Mouse (Mus musculus) cerebellum, postnatal 25 days (tissue): ENCODE data around the gene Mettl17.
A peak's percentile ranks its signal among the peaks of the same experiment; 100 is the strongest.

Experiments used
- DNase-seq, 2 experiments: peaks; one replicate each; pipeline ENCODE4 v3.0.0; 2021; ENCODE audit warnings: mixed read lengths in 2 of 2

Mettl17 gene

DNA sequence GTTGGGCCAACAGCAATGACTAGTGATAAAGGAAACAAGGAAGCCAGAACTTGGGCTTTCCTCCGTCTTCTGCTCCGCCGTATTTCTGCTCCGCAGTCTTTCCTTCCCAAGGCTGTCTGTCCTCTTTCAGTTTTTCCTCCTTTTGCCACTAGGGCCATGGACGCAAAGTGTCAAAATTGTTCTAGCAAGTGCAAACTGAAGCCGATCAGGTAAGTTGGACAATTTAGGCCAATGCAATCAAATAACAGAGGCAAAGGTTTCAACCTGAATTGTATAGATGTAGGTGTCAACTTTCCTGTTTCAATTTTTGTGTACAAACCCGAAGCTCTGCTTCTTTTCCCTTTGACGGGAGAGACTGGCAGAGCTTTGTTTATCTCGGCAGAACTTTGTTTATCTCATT is 45.3 kb downstream of the Mettl17 start:
- no peak for DNase-seq

DNA sequence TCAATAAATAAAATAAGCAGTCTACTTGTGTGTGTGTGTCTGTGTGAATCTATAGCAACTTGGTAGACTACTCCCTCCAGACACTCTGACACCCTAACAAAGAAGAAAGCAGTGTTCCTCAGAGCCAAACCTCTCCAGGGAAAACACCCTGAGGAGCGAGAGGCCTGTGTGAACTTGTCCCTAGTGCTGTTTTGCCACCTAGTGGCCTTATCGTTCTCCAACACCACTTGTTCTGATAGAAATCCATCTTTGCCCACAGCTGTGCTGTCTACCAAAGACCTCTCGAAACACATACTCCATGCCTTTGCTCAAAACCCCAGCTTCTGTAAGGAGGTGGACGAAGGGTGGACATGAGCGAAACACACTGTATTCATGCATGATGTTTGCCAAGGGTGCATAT is 46.2 kb downstream of the Mettl17 start:
- DNase-seq, result peak; percentile 32 to 69

DNA sequence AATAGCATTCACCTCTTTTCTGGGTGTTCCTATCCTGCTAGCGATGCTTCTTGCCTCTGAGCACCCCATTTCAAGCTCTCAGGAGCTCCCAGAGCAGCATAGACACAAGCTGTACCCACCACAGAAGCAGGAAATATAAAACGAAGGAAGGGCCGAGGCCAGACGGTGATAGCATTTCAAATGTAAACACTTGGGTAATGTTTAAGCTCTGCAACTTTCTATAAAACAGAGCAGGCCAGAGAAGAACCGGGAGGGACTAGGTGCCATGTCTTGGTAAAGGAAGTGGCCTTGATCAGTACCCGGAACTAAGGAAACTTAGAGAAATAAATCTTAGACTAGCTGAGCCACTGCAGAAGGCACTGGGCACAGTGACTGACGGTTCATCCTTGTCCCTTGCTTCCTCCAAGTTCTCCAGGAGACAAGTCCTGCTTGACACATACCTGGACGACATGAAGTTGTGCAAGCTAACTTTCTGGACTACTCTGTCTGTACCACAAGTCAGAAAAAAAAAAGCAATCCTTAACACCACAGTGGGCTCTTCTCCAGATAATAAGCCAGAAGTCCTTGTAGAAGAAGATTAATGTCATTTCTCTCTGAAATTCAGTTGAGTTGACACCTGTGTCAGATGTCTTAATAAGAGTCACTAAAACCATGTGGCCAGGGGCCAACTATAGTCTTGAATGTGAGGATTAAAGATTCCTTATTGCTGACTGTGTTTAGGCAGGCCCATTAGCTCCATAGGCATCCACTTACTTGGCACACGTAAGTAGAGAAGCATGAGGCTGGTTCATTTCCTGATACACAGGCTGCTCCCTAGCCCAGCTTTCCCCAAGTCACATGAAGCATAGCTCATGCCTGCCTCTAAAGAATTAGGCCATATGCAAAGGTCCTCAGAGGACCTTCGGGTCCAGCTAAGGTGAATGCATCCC is 47.7 kb downstream of the Mettl17 start:
- no peak for DNase-seq

DNA sequence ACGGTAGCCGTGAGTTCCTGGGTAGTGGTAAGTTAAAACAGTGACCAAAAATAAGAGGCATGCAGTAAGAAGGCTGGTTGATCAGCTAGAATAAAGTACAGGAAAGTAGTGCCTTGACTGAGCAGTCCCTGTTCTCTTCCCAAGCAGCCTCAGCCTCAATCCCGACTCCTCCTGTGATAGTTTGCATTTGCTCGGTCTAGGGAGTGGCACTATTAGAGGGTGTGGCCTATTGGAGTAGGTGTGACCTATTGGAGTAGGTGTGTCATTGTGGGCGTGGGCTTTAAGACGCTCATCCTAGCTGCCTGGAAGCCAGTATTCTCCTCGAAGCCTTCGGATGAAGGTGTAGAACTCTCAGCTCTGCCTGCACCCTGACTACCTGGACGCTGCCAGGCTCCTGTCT is 54.4 kb downstream of the Mettl17 start:
- no peak for DNase-seq

DNA sequence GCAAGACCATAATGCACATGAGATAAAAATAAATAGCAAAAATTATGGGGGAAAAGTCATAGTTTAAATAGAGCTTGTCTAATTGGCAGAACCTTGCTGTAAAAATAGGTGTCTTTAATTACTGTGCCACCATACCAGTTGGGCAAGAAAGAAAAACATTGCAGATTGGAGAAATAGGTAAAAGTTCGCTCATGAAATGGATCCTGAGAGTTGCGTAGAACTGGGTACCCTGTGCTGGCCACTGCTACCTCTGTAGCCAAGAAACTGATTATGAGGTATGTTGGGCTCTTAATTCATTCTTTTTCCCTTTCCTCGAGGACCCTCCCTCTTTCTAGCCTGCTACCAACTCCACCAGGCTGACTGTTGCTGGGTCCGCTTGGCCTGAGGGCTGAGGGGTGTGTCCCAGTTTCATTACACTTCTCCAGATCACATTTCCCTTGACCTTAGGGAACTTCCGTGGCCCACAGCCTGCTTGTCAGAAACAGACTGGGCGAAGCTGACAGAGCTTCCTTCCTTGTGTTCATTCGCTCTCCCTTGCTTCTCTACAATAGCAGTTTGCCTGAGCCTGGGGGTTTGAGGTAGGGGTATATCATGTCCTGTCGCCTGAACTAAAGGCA is 56.4 kb downstream of the Mettl17 start:
- DNase-seq, result no peak

DNA sequence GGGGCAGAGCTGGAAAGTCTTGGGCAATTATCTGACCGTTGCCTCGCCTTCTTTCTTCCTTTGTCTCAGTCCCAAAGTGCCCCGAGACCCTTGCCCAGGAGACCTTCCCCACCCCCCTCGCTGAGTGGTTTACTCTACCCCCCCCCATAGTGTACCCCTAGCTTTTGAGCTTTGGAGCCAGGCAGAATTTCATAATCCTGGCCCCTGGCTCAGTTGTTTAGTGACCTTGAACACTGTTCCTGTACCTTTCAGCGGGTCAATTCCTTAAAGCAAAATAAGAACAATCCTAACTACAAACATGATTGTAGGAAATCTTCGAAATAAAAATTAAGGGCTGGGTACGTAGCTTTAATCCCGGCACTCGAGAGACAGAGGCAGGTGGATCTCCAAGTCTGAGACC is 56.9 kb downstream of the Mettl17 start:
- DNase-seq, result no peak

DNA sequence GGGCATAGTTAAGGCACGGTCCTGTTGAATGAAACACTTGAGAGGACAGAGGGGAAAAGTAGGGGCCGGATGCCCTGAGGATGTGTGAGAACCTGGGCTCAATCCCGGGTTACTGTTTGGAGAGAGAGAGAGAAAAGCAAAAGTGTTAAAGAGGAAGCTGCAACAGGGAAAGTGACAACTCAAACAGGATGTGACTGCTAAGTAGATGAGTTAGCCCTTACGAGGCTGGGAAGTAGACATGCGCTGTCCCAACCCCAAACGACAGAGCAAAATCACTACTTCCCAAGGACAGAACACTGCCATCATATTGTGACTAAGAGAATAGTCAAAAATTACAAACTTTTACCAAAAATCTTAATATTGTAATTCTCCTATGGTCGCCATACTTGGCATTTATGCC is 57.6 kb downstream of the Mettl17 start:
- DNase-seq, result no peak
